Mouse (Mus musculus) stomach, postnatal 0 days (tissue): ENCODE measurements around the gene Gm20431.

Experiments
- CTCF ChIP-seq: IDR thresholded peaks from 2 replicates; pipeline ENCODE4 v1.5.1; 2016; ENCODE audit warnings: antibody characterized with exemption, low read depth, mild to moderate bottlenecking, moderate library complexity
- EP300 ChIP-seq: optimal IDR thresholded peaks from 2 replicates; pipeline ENCODE3; 2016; ENCODE audit warnings: antibody characterized with exemption

DNA sequence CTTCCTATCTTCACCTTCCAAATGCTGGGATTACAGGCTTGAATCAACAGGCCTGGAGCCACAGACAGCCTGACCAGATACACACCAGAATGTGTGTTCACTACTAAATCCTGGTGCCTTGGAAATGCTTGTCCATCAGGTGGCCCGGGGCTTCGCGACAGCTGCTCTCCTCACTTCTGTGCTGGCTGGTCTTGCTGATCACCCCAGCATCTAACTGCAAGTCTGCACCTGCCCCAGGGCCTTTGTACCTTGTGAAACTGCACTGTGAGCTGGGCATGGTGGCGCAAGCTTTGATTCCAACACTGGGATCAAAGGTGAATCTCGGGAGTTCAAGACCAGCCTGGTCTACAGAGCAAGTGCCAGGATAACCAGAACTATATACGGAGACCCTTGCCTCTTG, 19.1 kb downstream of the Gm20431 start:
- TF ChIP-seq CTCF: no peak
- no peak for TF ChIP-seq EP300
